Mouse (Mus musculus) lung, embryonic 14.5 days (tissue): ENCODE measurements at regions not wholly inside any gene's neighbourhood (a gene's known extent, or its start where the extent isn't known, plus 50 kb on each side); places are given as distances from the start of the nearest gene placed in this dataset.

Source experiments
- ATAC-seq: fragments of 200-750 bp; cut with Nextera tagmentation; 2 replicates; pipeline ENCODE4 v1.8.0; 2017; ENCODE audit warnings: mild to moderate bottlenecking, moderate TSS enrichment, moderate library complexity; ENCODE audit not compliant: insufficient read depth
- DNase-seq: peaks from one replicate; pipeline ENCODE4 v3.0.0-alpha.2; 2015
- H3K27ac ChIP-seq: fragments of 300-500 bp; sonication (generic); 2 replicates; pipeline ENCODE4 v1.5.1; 2014; ENCODE audit warnings: low read depth, mild to moderate bottlenecking, moderate library complexity
- H3K27me3 ChIP-seq: fragments of 300-500 bp; sonication (generic); 2 replicates; pipeline ENCODE4 v1.6.1; 2014; ENCODE audit warnings: low read length, control low read depth; ENCODE audit not compliant: insufficient read depth
- H3K36me3 ChIP-seq: fragments of 300-500 bp; sonication (generic); 2 replicates; pipeline ENCODE4 v1.6.1; 2014; ENCODE audit warnings: control low read depth; ENCODE audit not compliant: insufficient read depth
- H3K4me1 ChIP-seq: fragments of 300-500 bp; sonication (generic); 2 replicates; pipeline ENCODE4 v1.6.1; 2014; ENCODE audit warnings: antibody characterized with exemption, control low read depth; ENCODE audit not compliant: insufficient read depth
- H3K4me2 ChIP-seq: fragments of 300-500 bp; sonication (generic); 2 replicates; pipeline ENCODE4 v1.6.1; 2014; ENCODE audit warnings: mild to moderate bottlenecking
- H3K4me3 ChIP-seq: fragments of 300-500 bp; sonication (generic); 2 replicates; pipeline ENCODE4 v1.5.1; 2014; ENCODE audit warnings: low read depth, low read length
- H3K9ac ChIP-seq: fragments of 300-500 bp; sonication (generic); 2 replicates; pipeline ENCODE4 v1.6.1; 2014
- H3K9me3 ChIP-seq: fragments of 300-500 bp; sonication (generic); 2 replicates; pipeline ENCODE4 v1.6.1; 2016; ENCODE audit warnings: low read depth, low read length, control low read depth
- CTCF ChIP-seq: IDR thresholded peaks from 2 replicates; pipeline ENCODE4 v1.5.1; 2016; ENCODE audit warnings: antibody characterized with exemption, low read depth
- WGBS: fragments of 180-500 bp; shearing (Covaris S2); extraction: QIAGEN DNeasy Blood & Tissue Kit; methylation state at CpG from one replicate; pipeline ENCODE4 v1.1.7; 2014; 5-methylcytosine and 5-hydroxymethylcytosine counted together

- no peak overlapping the region for H3K4me3 ChIP-seq
- 56% methylated on average over 2 of the region's 2 CpGs for WGBS
- no peaks in the 10 kb centered on the region for H3K36me3 ChIP-seq
- H3K4me1 ChIP-seq = no peaks in the 10 kb centered on the region
- DNase-seq (no peak), ATAC-seq (no peak)
- no peaks in the 10 kb centered on the region for H3K9me3 ChIP-seq
- no peak overlapping the region for H3K9ac ChIP-seq
- TF ChIP-seq CTCF = no peak
- no peak overlapping the region for H3K4me2 ChIP-seq
- no peak overlapping the region for H3K27ac ChIP-seq
- H3K27me3 ChIP-seq = no peaks in the 10 kb centered on the region
Measured at GRCm38 (mm10) chr16:42743120-42743519, 132.6 kb upstream of the Zbtb20 start.

DNA sequence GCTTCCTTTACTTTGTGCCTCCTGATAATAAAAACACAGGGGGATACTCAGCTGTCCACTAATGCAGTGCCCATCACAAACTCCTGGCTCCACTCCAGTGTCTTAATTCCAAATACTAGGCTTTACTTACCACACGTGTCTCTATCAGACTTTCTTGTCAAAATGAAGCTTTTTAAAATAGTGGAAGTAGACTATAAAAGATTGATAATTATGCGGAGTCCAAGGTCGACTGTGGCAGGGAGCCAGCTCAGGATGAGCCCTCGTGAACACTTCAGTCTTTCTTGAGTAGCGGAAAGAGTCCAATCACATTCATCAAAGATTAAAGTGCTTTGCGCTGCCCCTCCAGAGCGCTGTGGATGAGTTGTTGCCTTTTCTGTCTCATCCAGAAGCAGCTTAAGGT is 147.9 kb upstream of the Zbtb20 start:
- H3K9ac ChIP-seq = no peak overlapping the region
- no peaks in the 10 kb centered on the region for H3K27me3 ChIP-seq
- H3K36me3 ChIP-seq = no peaks in the 10 kb centered on the region
- no peak overlapping the region for H3K27ac ChIP-seq
- DNase-seq = no peak
- H3K4me2 ChIP-seq = no peak overlapping the region
- H3K4me1 ChIP-seq = no peaks in the 10 kb centered on the region
- no peak for TF ChIP-seq CTCF
- no peaks in the 10 kb centered on the region for H3K9me3 ChIP-seq
- H3K4me3 ChIP-seq = no peak overlapping the region
- WGBS = 67% methylated on average over 7 of the region's 7 CpGs
- no peak for ATAC-seq

GRCm38 (mm10) chr16:42719915-42720314 is 155.8 kb upstream of the Zbtb20 start:
- Histone ChIP-seq H3K36me3 (no peaks in the 10 kb centered on the region), H3K27me3 (no peaks in the 10 kb centered on the region), H3K9me3 (no peaks in the 10 kb centered on the region), H3K4me3 (no peak overlapping the region), H3K4me1 (no peaks in the 10 kb centered on the region), H3K4me2 (no peak overlapping the region), H3K27ac (no peak overlapping the region), H3K9ac (no peak overlapping the region)
- 75% methylated on average over 3 of the region's 3 CpGs for WGBS
- ATAC-seq = no peak
- no peak for TF ChIP-seq CTCF
- DNase-seq = no peak

DNA sequence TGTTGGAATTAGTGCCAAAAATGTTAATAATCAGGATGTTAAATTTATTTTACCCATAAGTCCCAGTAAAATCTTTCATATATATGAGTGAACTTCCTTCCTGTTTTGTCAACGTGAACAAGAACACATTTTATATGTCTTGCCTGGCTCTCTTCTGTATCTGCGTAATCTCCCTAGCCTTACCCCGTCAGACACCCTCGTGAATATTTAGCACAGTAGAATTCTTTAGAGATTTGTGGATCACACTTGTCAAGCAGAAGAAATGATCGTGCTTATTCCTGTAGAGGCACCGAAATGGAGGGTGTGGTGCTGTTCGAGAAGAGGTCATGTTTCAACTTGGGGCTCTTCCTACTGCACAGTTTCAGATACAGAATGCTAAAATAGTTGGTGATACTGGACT is 157.2 kb upstream of the Zbtb20 start:
- Histone ChIP-seq H3K9me3 (no peaks in the 10 kb centered on the region), H3K27ac (no peak overlapping the region), H3K4me3 (no peak overlapping the region), H3K9ac (no peak overlapping the region), H3K4me2 (no peak overlapping the region), H3K36me3 (no peaks in the 10 kb centered on the region), H3K4me1 (no peaks in the 10 kb centered on the region), H3K27me3 (no peaks in the 10 kb centered on the region)
- ATAC-seq (no peak), DNase-seq (no peak)
- no peak for TF ChIP-seq CTCF
- 72% methylated on average over 7 of the region's 7 CpGs for WGBS

DNA sequence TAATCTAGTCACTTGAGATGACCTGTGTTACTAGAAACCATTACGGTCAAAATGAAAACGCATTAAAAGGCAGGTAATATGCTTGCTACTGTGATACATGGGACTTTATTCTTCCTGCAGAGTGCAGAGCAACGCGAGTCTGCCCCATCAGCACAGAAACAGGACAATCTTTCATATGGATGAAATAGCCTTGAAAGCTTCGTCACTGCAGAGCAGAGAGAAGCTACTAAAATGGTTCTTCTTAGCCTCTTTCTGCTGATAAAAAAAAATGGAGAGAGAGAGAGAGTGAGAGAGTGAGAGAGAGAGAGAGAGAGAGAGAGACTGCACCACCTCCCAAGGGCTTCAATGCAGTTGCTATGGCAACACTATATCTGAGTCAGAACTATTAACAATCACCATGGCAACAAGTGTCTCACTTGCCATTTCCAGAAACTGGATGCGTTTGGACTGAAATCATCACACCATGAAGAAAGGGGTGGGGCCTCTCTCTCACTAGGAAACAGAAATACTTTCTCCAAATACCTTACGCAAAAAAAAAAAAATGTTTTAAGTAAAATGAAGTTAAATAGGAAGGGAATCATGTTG is 157.8 kb upstream of the Zbtb20 start:
- 67% methylated on average over 7 of the region's 7 CpGs for WGBS
- H3K9ac ChIP-seq = no peak overlapping the region

DNA sequence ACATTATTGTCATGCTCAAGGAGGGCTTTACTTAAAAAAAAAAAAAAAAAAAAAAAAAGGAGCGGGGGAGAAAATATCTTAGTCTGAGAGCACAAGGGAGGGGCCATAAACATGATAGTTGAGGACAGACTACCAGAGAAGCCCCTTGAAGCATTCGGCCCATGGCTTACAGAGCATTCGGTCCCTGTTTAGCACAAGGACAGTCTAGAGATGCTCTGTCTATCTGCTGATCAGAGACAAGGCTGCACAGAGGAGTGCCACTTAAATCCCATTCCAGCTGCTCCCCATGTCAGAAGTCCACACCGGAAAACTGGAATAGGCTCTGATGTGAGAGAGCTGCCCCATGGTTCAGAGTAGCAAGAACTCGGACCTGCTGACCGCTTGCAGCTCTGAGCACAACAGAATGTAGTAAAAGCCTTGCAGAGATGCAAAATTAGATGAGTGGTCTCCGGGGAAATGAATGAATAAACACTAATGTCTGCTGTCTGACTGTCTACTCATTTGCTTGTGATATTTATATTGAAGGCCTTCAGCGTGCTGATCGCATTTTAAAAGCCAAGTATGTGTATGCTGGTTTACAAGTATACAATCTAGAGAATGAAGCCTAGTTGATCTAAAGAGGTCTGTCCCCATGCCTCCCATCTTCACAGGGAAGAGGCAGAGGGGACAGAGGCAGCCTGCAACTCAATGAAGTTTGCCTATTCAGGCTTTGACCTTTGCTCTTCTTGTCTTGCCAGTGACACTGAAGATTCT is 158.4 kb upstream of the Zbtb20 start:
- DNase-seq (no peak), ATAC-seq (no peak)
- 74% methylated on average over 9 of the region's 9 CpGs for WGBS
- H3K4me3 ChIP-seq = no peak overlapping the region
- no peak overlapping the region for H3K27ac ChIP-seq
- no peaks in the 10 kb centered on the region for H3K27me3 ChIP-seq
- no peaks in the 10 kb centered on the region for H3K36me3 ChIP-seq
- H3K9me3 ChIP-seq = no peaks in the 10 kb centered on the region
- H3K4me1 ChIP-seq = no peaks in the 10 kb centered on the region
- TF ChIP-seq CTCF = no peak
- H3K9ac ChIP-seq = no peak overlapping the region
- H3K4me2 ChIP-seq = no peak overlapping the region

More for the DNA sequence above, 157.8 kb upstream of the Zbtb20 start:
- no peak for TF ChIP-seq CTCF
- Histone ChIP-seq H3K27ac (no peak overlapping the region), H3K4me3 (no peak overlapping the region), H3K4me1 (no peaks in the 10 kb centered on the region), H3K27me3 (no peaks in the 10 kb centered on the region), H3K4me2 (no peak overlapping the region), H3K9me3 (no peaks in the 10 kb centered on the region), H3K36me3 (no peaks in the 10 kb centered on the region)
- DNase-seq = peak; percentile 36
- ATAC-seq = no peak

DNA sequence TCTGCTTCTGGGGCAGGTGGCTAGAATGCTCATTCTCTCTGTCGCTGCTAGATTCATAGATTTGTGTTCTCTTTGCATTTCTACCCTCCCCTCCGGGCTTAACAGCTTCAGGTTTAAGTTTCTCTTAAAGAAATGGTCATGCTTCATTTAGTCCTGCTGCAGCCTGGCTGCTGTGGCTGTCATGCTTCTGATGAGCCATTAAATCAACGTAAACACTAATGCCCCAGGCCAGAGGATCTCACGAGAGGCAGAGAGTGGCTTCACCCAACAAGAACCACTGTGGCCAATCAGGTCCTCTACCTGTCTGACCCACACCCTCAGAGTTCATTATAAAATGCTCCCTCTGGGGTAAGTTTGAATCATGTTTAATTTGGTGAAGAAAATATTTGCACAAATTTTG is 173.0 kb upstream of the Zbtb20 start:
- no peak for TF ChIP-seq CTCF

More for the DNA sequence above, 173.0 kb upstream of the Zbtb20 start:
- Histone ChIP-seq H3K4me3 (no peak overlapping the region), H3K36me3 (no peaks in the 10 kb centered on the region), H3K4me1 (no peaks in the 10 kb centered on the region), H3K9ac (no peak overlapping the region), H3K27ac (no peak overlapping the region), H3K9me3 (no peaks in the 10 kb centered on the region), H3K27me3 (no peaks in the 10 kb centered on the region), H3K4me2 (no peak overlapping the region)
- no peak for ATAC-seq
- no peak for DNase-seq
- WGBS = 44% methylated on average over 4 of the region's 4 CpGs
